Mouse (Mus musculus) C2C12 (cell line): Measurements from ENCODE around the gene Amdhd1. TPM values are rescaled to one million over a fixed set of nuclear protein-coding genes. Genes with fewer than 3 reads are reported as not detected.

ENCODE experiments used
- H3K27me3 ChIP-seq: one replicate; pipeline ENCODE4 v1.6.1; 2011; ENCODE audit not compliant: control insufficient read depth, insufficient read depth, insufficient read length
- H3K36me3 ChIP-seq: one replicate; pipeline ENCODE4 v1.6.1; 2011; ENCODE audit not compliant: control insufficient read depth, insufficient read depth
- H3K4me3 ChIP-seq: one replicate; pipeline ENCODE4 v1.5.1; 2011; ENCODE audit warnings: mild to moderate bottlenecking, control low read depth; ENCODE audit not compliant: poor library complexity, insufficient read depth, severe bottlenecking
- H3K79me2 ChIP-seq: one replicate; pipeline ENCODE4 v1.6.1; 2011; ENCODE audit not compliant: control insufficient read depth, insufficient read depth
- H3K79me3 ChIP-seq: one replicate; pipeline ENCODE4 v1.6.1; 2011; ENCODE audit warnings: low read depth, control low read depth
- H3ac ChIP-seq: one replicate; pipeline ENCODE3; 2011; ENCODE audit warnings: low read depth; ENCODE audit not compliant: control insufficient read depth, insufficient read length
- CEBPB ChIP-seq: IDR thresholded peaks from one replicate; pipeline ENCODE4 v1.6.1; 2011; ENCODE audit warnings: low read depth, mild to moderate bottlenecking, control low read depth, moderate library complexity
- CTCF ChIP-seq: IDR thresholded peaks from one replicate; pipeline ENCODE4 v1.5.1; 2011; ENCODE audit not compliant: control insufficient read depth, insufficient read depth, insufficient read length
- FOSL1 ChIP-seq: IDR thresholded peaks from one replicate; pipeline ENCODE4 v1.8.0; 2011; ENCODE audit warnings: mild to moderate bottlenecking, low read length; ENCODE audit not compliant: poor library complexity, insufficient read depth, severe bottlenecking
- MAX ChIP-seq: IDR thresholded peaks from one replicate; pipeline ENCODE4 v1.6.1; 2011; ENCODE audit warnings: mild to moderate bottlenecking, control low read depth
- MYOD1 ChIP-seq: IDR thresholded peaks from one replicate; pipeline ENCODE4 v1.6.1; 2011; ENCODE audit warnings: low read depth; ENCODE audit not compliant: control insufficient read depth, insufficient read length
- MYOG ChIP-seq: IDR thresholded peaks from one replicate; pipeline ENCODE4 v1.6.1; 2011; ENCODE audit not compliant: control insufficient read depth, insufficient read length; ENCODE audit errors: extremely low read depth
- USF1 ChIP-seq: IDR thresholded peaks from one replicate; pipeline ENCODE4 v1.6.1; 2011; ENCODE audit warnings: low read depth, mild to moderate bottlenecking, control low read depth, moderate library complexity
- polyA plus RNA-seq: library from polyadenylated mRNA; unstranded; fragments of >200 nt; fragmentation: generic; extraction: Trizol; gene quantifications from one replicate; pipeline ENCODE4 v1.2.1, GENCODE M21; 2012; ENCODE audit warnings: missing spikeins

Gene Amdhd1
- polyA plus RNA-seq, 1 experiment = 0.04 TPM

- Histone ChIP-seq H3K79me2 (no peaks in the 10 kb centered on the region), H3K36me3 (peaks cover 5% of the 10 kb centered on the region), H3K4me3 (no peak overlapping the region), H3K27me3 (no peaks in the 10 kb centered on the region), H3ac (no peak overlapping the region), H3K79me3 (no peaks in the 10 kb centered on the region)
- no peak for TF ChIP-seq CEBPB
- no peak for TF ChIP-seq MAX
- no peak for TF ChIP-seq CTCF
- no peak for TF ChIP-seq USF1
- no peak for TF ChIP-seq MYOG
- TF ChIP-seq MYOD1 = no peak
- TF ChIP-seq FOSL1 = no peak
These were observed 49.4 kb downstream of the Amdhd1 start for GRCm38 (mm10) chr10:93490451-93490850.

- H3K27me3 ChIP-seq = no peaks in the 10 kb centered on the region
- no peak overlapping the region for H3K4me3 ChIP-seq
- H3K79me3 ChIP-seq = no peaks in the 10 kb centered on the region
- H3K79me2 ChIP-seq = no peaks in the 10 kb centered on the region
- TF ChIP-seq MAX = no peak
- TF ChIP-seq CEBPB = no peak
- TF ChIP-seq FOSL1 = no peak
- TF ChIP-seq USF1 = no peak
- no peak for TF ChIP-seq MYOG
- no peak for TF ChIP-seq CTCF
- no peak for TF ChIP-seq MYOD1
- H3ac ChIP-seq = no peak overlapping the region
- peaks cover 10% of the 10 kb centered on the region for H3K36me3 ChIP-seq
These were observed 51.0 kb downstream of the Amdhd1 start for GRCm38 (mm10) chr10:93488828-93489226.

- Histone ChIP-seq H3K4me3 (no peak within 1 kb of the TSS), H3K79me2 (no peaks in the 10 kb centered on the region), H3K36me3 (peaks cover 13% of the 10 kb centered on the region), H3K79me3 (no peaks in the 10 kb centered on the region), H3K27me3 (no peaks in the 10 kb centered on the region), H3ac (no peak within 1 kb of the TSS)
- TF ChIP-seq MYOD1 (no peak), CTCF (no peak), CEBPB (no peak), MYOG (no peak), USF1 (no peak), FOSL1 (no peak), MAX (no peak)
These were observed 51.6 kb downstream of the Amdhd1 start, which contains the start of gene Hal for GRCm38 (mm10) chr10:93488066-93488827. TSS of gene Hal (plus strand) at chr10:93488768.

- Histone ChIP-seq H3K36me3 (peaks cover 28% of the 10 kb centered on the region), H3K4me3 (no peak overlapping the region), H3K79me2 (no peaks in the 10 kb centered on the region), H3K79me3 (no peaks in the 10 kb centered on the region), H3ac (no peak overlapping the region), H3K27me3 (no peaks in the 10 kb centered on the region)
- no peak for TF ChIP-seq CEBPB
- no peak for TF ChIP-seq MAX
- TF ChIP-seq CTCF = no peak
- TF ChIP-seq FOSL1 = no peak
- no peak for TF ChIP-seq MYOD1
- TF ChIP-seq USF1 = no peak
- no peak for TF ChIP-seq MYOG
These were observed 53.2 kb downstream of the Amdhd1 start for GRCm38 (mm10) chr10:93486622-93487021.

DNA sequence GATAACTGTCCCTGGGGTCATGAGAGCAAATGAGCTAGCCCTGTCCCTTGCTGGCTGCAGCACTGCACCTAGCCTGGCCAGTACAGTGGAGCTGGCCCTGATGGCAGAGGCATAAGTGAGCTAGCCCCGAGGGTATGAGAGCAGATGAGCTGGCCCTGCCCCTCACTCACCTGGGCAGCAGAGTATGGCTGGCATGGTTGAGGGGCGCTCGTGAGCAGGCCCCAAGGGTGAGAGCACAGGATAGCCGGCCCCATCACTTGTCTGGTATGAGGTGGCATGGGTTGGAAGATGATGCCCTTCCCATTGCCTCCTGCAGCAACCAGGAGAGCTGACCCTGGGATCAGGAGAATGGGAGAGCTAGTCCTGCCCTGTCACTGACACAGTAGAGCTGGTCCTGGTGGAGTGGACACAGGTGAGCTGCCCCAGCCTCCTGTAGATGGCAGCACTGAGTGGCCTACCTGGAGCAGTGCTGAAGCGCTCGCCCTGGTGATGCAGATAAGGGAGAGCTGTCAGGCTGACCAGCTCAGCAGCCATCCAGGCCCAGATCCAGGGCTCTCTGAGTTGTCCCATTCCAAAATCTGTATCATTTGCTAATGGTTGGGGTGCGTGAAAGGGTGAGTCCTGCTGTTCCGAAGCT lies 54.7 kb downstream of the Amdhd1 start:
- no peaks in the 10 kb centered on the region for H3K79me3 ChIP-seq
- H3K36me3 ChIP-seq = peaks cover 40% of the 10 kb centered on the region
- no peaks in the 10 kb centered on the region for H3K27me3 ChIP-seq
- H3ac ChIP-seq = no peak overlapping the region
- H3K4me3 ChIP-seq = no peak overlapping the region
- TF ChIP-seq FOSL1 (no peak), CTCF (no peak), MYOG (no peak), CEBPB (no peak), MYOD1 (no peak), MAX (no peak), USF1 (no peak)
- no peaks in the 10 kb centered on the region for H3K79me2 ChIP-seq
